Mouse (Mus musculus) cerebellum, adult 11-12 months (tissue): ENCODE measurements around the gene Map3k6.

Experiments
- DNase-seq: peaks from one replicate; pipeline ENCODE4 v3.0.0; 2022

Gene Map3k6

GRCm38 (mm10) chr4:133286476-133287077 lies 46.0 kb downstream of the Map3k6 start:
- DNase-seq, result no peak

GRCm38 (mm10) chr4:133291255-133291654 lies 50.6 kb downstream of the Map3k6 start:
- no peak for DNase-seq

DNA sequence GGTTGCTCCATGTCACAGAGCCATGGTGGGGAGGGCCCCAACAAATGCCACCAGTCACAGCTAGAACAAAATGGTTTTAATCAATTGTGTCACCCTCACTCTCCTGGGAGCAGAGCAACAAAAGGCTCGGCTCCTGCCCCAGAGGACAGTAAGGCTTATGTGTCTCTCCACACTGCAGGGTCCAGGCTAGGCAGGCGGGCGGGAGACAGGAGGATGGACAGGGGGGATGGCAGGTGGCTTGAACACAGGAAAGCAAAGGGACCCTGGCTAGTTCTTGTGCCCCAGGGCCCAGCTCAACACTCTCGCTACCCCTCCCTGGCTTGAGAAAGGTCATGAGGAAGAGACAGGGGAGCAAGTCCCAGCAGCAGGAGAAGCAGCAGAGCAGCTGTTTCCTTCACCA lies 51.8 kb downstream of the Map3k6 start:
- no peak for DNase-seq

DNA sequence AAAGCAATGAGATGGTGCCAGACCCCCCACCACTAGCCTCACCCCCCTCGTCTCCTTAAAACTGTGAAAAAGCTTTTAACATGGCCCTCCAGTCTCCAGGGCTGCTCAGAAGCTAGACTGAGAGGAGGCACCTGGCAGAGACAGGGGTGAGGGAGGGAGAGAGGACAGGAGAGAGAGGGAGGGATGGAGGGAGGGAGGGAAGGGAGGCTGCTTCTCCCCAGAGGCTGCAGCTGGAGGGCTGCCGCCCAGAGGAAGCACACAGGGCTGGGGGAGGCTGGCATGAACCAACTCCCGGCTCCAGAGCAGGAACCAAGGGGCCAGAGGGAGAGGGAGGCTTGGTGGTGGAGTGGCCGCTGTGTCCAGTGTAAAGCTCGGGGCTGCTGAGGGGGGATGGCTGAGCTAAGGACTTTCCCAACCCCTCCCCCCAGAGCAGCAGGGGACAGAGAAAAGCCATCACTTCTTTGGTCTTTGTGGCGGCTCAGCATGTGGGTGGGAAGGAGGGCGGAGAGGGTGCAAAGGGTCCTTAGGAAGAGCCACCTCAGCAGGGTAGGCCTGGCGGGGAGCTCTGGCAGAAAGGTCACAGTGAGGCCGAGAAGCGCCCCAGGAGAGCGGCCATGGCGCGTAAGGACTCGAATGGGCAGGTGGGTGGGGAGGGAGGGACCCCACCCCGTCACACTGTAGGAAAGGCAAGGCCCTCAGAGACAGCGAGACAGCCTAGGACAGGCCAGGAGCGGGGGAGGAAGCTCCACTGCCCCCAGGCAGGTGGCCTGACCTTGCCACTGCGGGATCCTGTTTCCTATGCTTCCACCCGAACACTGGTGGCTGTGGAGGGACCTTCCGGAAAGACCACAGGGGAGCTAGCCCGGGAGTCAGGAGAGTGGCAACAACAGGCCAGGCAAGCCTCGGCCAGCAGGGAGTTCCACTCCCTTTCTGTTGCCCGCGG lies 52.6 kb downstream of the Map3k6 start:
- DNase-seq, result no peak

DNA sequence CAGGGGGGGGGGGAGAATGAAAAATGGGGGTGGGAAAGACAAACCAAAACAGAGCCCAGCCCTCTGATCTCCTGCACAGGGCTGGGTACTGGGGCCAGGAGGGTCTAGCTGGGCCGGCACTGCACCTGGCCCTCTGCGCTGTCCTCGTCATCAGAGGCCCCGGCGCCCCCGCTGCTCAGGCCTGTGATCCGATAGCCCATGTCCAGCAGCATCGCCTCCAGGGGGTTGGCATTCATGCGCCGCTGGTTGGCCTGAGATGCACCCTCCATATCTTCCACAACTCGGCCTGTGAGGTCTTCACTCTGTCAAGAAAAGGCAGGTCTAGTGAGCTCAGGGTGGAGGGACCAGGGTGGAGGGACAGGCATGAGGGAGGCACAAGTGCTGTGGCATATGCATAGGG lies 53.5 kb downstream of the Map3k6 start:
- DNase-seq, result peak; percentile 26

GRCm38 (mm10) chr4:133297360-133297759 lies 56.7 kb downstream of the Map3k6 start:
- DNase-seq, result no peak

GRCm38 (mm10) chr4:133297801-133298238 lies 57.2 kb downstream of the Map3k6 start:
- DNase-seq, result peak; percentile 91

- peak; percentile 94 for DNase-seq
Measured at GRCm38 (mm10) chr4:133298516-133299365, 58.1 kb downstream of the Map3k6 start.

- peak; percentile 88 for DNase-seq
Measured at GRCm38 (mm10) chr4:133299701-133300100, 59.1 kb downstream of the Map3k6 start.

- DNase-seq, result peak; percentile 56
Measured at GRCm38 (mm10) chr4:133300421-133300820, 59.8 kb downstream of the Map3k6 start.

GRCm38 (mm10) chr4:133301802-133302201 lies 61.2 kb downstream of the Map3k6 start:
- peak; percentile 78 for DNase-seq
